Mouse (Mus musculus) heart, embryonic 16.5 days (tissue): Measurements from ENCODE around the gene Hist1h3i. TPM values are rescaled to one million over a fixed set of nuclear protein-coding genes. Genes with fewer than 3 reads are reported as not detected.
"Not testable (repeated sequence)": the region's sequence is repeated elsewhere in the genome, so short reads cannot be mapped to it uniquely, and the experiment has no call there.

Experiments used
- ATAC-seq: fragments of 200-750 bp; cut with Nextera tagmentation; replicated peaks from 2 replicates; pipeline ENCODE4 v1.8.0; 2017; ENCODE audit warnings: moderate number of reproducible peaks; ENCODE audit not compliant: insufficient read depth, low FRiP score; ENCODE audit errors: extremely low read depth
- H3K27ac ChIP-seq: fragments of 300-500 bp; sonication (generic); 2 replicates; pipeline ENCODE4 v1.5.1; 2014; ENCODE audit warnings: mild to moderate bottlenecking, low read length, control low read depth, moderate library complexity
- H3K27me3 ChIP-seq: fragments of 300-500 bp; sonication (generic); 2 replicates; pipeline ENCODE4 v1.6.1; 2014; ENCODE audit warnings: low read length, mixed read lengths; ENCODE audit not compliant: control insufficient read depth, insufficient read depth
- H3K36me3 ChIP-seq: fragments of 300-500 bp; sonication (generic); 2 replicates; pipeline ENCODE4 v1.6.1; 2014; ENCODE audit not compliant: control insufficient read depth, insufficient read depth
- H3K4me1 ChIP-seq: fragments of 300-500 bp; sonication (generic); 2 replicates; pipeline ENCODE4 v1.6.1; 2014; ENCODE audit warnings: low read length, mixed read lengths; ENCODE audit not compliant: control insufficient read depth, insufficient read depth
- H3K4me2 ChIP-seq: fragments of 300-500 bp; sonication (generic); 2 replicates; pipeline ENCODE4 v1.6.1; 2014; ENCODE audit warnings: low read depth, mild to moderate bottlenecking, control low read depth, low read length
- H3K4me3 ChIP-seq: fragments of 300-500 bp; sonication (generic); 2 replicates; pipeline ENCODE4 v1.5.1; 2014; ENCODE audit warnings: mild to moderate bottlenecking, control low read depth, low read length
- H3K9ac ChIP-seq: fragments of 300-500 bp; sonication (generic); 2 replicates; pipeline ENCODE4 v1.6.1; 2014; ENCODE audit warnings: low read length, control low read depth
- H3K9me3 ChIP-seq: fragments of 300-500 bp; sonication (generic); replicated peaks from 2 replicates; pipeline ENCODE4 v1.6.1; 2016; ENCODE audit warnings: low read length; ENCODE audit not compliant: control insufficient read depth
- WGBS: fragments of 180-500 bp; shearing (Covaris S2); extraction: QIAGEN DNeasy Blood & Tissue Kit; methylation state at CpG from one replicate; pipeline ENCODE4 v1.1.7; 2014; 5-methylcytosine and 5-hydroxymethylcytosine counted together
- polyA plus RNA-seq: library from polyadenylated mRNA; unstranded; fragments of >200 nt; fragmentation: Nextera tagmentation; extraction: Ambion mirVana; gene quantifications from 2 replicates; pipeline ENCODE4 v1.2.1, GENCODE M21; 2015

Gene Hist1h3i
- polyA plus RNA-seq, 1 experiment from 2014 or later: 54.0 TPM

DNA sequence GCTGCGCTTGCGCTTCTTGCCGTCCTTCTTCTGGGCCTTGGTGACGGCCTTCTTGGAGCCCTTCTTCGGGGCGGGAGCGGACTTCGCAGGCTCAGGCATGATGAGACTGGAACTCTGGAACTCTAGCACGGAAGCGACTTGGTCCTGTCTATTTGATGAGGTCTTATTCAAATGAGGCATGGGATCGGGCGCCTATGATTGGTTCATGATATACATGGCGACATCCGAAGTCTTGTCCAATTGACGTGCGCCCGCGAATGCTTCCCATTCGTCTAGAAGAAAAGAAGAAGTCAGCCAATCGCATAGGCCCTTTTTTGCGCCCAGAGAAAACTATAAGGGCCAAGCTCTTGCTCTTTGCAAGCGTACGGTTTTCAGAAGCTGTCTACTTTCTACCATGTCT is 26.9 kb upstream of the Hist1h3i start, which contains the start of the genes Hist1h2bq and Hist1h2ao:
TSS of gene Hist1h2bq (minus strand) at position 125 of the 400 bp plus-strand sequence.
TSS of gene Hist1h2ao (plus strand) at position 393 of the 400 bp plus-strand sequence.
- not testable (repeated sequence) for H3K27ac ChIP-seq, H3K27me3 ChIP-seq, H3K4me2 ChIP-seq, H3K9ac ChIP-seq, H3K4me3 ChIP-seq, H3K4me1 ChIP-seq, H3K9me3 ChIP-seq, H3K36me3 ChIP-seq
- WGBS: no CpG with 5 or more reads among the region's 23 CpGs
- ATAC-seq: peak; percentile 94

- not testable (repeated sequence) for ATAC-seq, H3K27me3 ChIP-seq, H3K36me3 ChIP-seq, H3K9ac ChIP-seq, H3K4me3 ChIP-seq, H3K4me2 ChIP-seq, H3K27ac ChIP-seq, H3K9me3 ChIP-seq, H3K4me1 ChIP-seq
- WGBS: no CpG with 5 or more reads among the region's 4 CpGs
These were observed 19.9 kb upstream of the Hist1h3i start for GRCm38 (mm10) chr13:21803058-21803457.

GRCm38 (mm10) chr13:21797163-21797562 is 14.0 kb upstream of the Hist1h3i start:
- not testable (repeated sequence) for H3K9ac ChIP-seq, H3K27me3 ChIP-seq, H3K4me1 ChIP-seq, H3K4me2 ChIP-seq, H3K27ac ChIP-seq, ATAC-seq, H3K9me3 ChIP-seq, H3K36me3 ChIP-seq, H3K4me3 ChIP-seq

GRCm38 (mm10) chr13:21795584-21795983 is 12.4 kb upstream of the Hist1h3i start:
- Histone ChIP-seq H3K4me1 (peaks cover 4% of the 10 kb centered on the region), H3K27ac (no peak overlapping the region), H3K4me3 (no peak overlapping the region), H3K36me3 (no peaks in the 10 kb centered on the region), H3K4me2 (no peak overlapping the region), H3K9ac (no peak overlapping the region), H3K27me3 (no peaks in the 10 kb centered on the region), H3K9me3 (no peaks in the 10 kb centered on the region)
- 90% methylated on average over 7 of the region's 7 CpGs for WGBS
- ATAC-seq: no peak

DNA sequence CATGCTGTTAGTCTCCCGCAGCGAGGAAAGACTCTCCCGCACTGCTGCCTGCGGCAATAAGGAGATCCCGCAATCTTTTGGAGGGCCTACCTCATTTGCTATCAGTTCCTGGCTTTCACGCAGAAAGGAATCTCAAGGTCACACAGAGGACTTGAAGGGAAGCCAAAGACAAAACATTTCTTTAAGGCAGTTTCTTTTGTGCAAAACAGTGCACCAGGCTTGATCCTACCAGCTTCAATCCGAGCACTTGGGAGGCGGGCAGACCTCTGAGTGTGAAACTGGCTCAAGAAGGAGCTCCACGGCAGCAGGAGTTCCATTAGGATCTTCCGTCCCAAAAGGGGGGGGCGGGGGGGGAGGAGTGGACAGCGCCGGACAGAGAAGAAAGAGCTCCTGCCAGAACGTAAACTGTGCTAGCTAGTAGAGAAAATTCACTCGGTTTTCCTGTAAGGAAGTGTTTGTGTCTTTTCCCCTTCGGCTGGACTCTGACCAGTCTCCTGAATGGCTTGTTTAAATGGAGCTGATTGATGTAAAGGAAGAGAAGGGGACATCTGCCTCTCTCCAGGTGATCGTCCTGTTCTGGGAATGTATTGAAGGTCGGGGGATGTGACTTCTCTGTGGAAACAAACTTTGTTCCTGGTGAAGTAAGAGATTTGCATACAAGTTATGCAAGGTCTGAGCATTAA is 7.6 kb upstream of the Hist1h3i start:
- ATAC-seq: no peak
- 9% methylated on average over 17 of the region's 18 CpGs for WGBS

GRCm38 (mm10) chr13:21789925-21790324 is 6.8 kb upstream of the Hist1h3i start:
- no peaks in the 10 kb centered on the region for H3K36me3 ChIP-seq
- H3K4me3 ChIP-seq: no peak overlapping the region

More for the DNA sequence above, 7.6 kb upstream of the Hist1h3i start:
- H3K27ac ChIP-seq: 0 out of 2 replicates have a peak overlapping the region, but pooled peaks have one; percentile 42
- H3K27me3 ChIP-seq: no peaks in the 10 kb centered on the region
- peak overlapping the region; percentile 74 for H3K4me2 ChIP-seq
- H3K36me3 ChIP-seq: no peaks in the 10 kb centered on the region
- no peaks in the 10 kb centered on the region for H3K9me3 ChIP-seq
- H3K4me3 ChIP-seq: peak overlapping the region; percentile 47
- peak overlapping the region; percentile 67 for H3K9ac ChIP-seq
- H3K4me1 ChIP-seq: peaks cover 12% of the 10 kb centered on the region

GRCm38 (mm10) chr13:21787760-21788593 is 4.8 kb upstream of the Hist1h3i start:
- Histone ChIP-seq H3K36me3 (no peaks in the 10 kb centered on the region), H3K9ac (peak overlapping the region; percentile 49), H3K9me3 (no peaks in the 10 kb centered on the region), H3K4me3 (peak overlapping the region; percentile 26; the same call in 1 of the 2 replicates), H3K4me1 (peaks cover 21% of the 10 kb centered on the region), H3K27me3 (no peaks in the 10 kb centered on the region), H3K27ac (peak overlapping the region; percentile 57; the same call in 1 of the 2 replicates), H3K4me2 (peak overlapping the region; percentile 58)
- 34% methylated on average over 13 of the region's 21 CpGs for WGBS
- ATAC-seq: no peak

More at GRCm38 (mm10) chr13:21789925-21790324, 6.8 kb upstream of the Hist1h3i start:
- no peaks in the 10 kb centered on the region for H3K27me3 ChIP-seq
- H3K9ac ChIP-seq: no peak overlapping the region
- no peaks in the 10 kb centered on the region for H3K9me3 ChIP-seq
- 54% methylated on average over 6 of the region's 6 CpGs for WGBS
- H3K4me2 ChIP-seq: no peak overlapping the region
- no peak for ATAC-seq
- H3K4me1 ChIP-seq: peaks cover 12% of the 10 kb centered on the region
- no peak overlapping the region for H3K27ac ChIP-seq

DNA sequence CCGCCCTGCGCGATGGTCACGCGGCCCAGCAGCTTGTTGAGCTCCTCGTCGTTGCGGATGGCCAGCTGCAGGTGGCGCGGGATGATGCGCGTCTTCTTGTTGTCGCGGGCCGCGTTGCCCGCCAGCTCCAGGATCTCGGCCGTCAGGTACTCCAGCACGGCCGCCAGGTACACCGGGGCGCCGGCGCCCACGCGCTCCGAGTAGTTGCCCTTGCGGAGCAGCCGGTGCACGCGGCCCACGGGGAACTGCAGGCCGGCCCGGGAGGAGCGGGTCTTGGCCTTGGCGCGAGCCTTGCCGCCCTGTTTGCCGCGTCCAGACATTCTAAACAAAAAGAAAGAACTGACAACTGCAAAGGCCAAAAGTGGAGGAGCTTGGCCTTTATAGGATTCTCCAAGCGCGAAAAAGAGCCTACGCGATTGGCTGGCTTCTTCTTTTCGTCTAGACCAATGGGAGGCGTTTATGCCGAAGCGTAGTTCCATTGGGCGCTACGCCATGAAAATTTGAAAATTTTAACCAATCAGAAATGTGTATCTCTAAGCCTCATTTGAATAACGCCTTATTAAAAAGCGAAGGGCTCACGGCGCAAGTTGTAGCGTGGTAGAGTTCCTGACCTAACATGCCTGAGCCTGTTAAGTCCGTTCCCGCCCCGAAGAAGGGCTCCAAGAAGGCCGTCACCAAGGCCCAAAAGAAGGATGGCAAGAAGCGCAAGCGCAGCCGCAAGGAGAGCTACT is 3.9 kb upstream of the Hist1h3i start, which contains the start of the genes Hist1h2an and Hist1h2bp:
TSS of gene Hist1h2an (minus strand) at position 320 of the 731 bp plus-strand sequence.
TSS of gene Hist1h2bp (plus strand) at position 563 of the 731 bp plus-strand sequence.
- H3K9ac ChIP-seq: peak within 1 kb of the TSS; percentile 56
- WGBS: under 1% methylated on average over 35 of the region's 63 CpGs
- H3K4me1 ChIP-seq: peaks cover 29% of the 10 kb centered on the region
- H3K36me3 ChIP-seq, H3K27me3 ChIP-seq, H3K9me3 ChIP-seq: not testable (repeated sequence)
- ATAC-seq: peak; percentile 91
- peak within 1 kb of the TSS; percentile 52 for H3K4me3 ChIP-seq
- peak within 1 kb of the TSS; percentile 62 for H3K4me2 ChIP-seq
- H3K27ac ChIP-seq: peak within 1 kb of the TSS; percentile 82
